Mouse (Mus musculus) kidney, adult 2 months (tissue): ENCODE data around the gene Adgrf5. TPM values are rescaled to one million over a fixed set of nuclear protein-coding genes. Genes with fewer than 3 reads are reported as not detected.
A peak's percentile ranks its signal among the peaks of the same experiment; 100 is the strongest.
"Not testable (repeated sequence)": the region's sequence is repeated elsewhere in the genome, so short reads cannot be mapped to it uniquely, and the experiment has no call there.

Experiments used
- DNase-seq: peaks from one replicate; pipeline ENCODE4 v3.0.0; 2021
- H3K27ac ChIP-seq: fragments of 200-500 bp; 2 replicates; pipeline ENCODE4 v1.5.1; 2012; ENCODE audit warnings: low read depth, low read length, control low read depth, inconsistent platforms; ENCODE audit not compliant: insufficient read depth
- H3K27me3 ChIP-seq: fragments of 200-500 bp; replicated peaks from 2 replicates; pipeline ENCODE4 v1.6.1; 2012; ENCODE audit warnings: mild to moderate bottlenecking, moderate library complexity, low read length, inconsistent platforms; ENCODE audit not compliant: control insufficient read depth, insufficient read depth
- H3K36me3 ChIP-seq: fragments of 200-500 bp; 2 replicates; pipeline ENCODE4 v1.6.1; 2012; ENCODE audit warnings: mild to moderate bottlenecking, moderate library complexity, low read length, inconsistent platforms; ENCODE audit not compliant: control insufficient read depth, insufficient read depth
- H3K4me1 ChIP-seq: fragments of 200-500 bp; 2 replicates; pipeline ENCODE4 v1.6.1; 2011; ENCODE audit warnings: low read length; ENCODE audit not compliant: control insufficient read depth, insufficient read depth
- H3K4me3 ChIP-seq: fragments of 200-500 bp; 2 replicates; pipeline ENCODE4 v1.5.1; 2011; ENCODE audit warnings: mild to moderate bottlenecking, low read depth, low read length, control low read depth; ENCODE audit not compliant: insufficient read depth
- CTCF ChIP-seq: fragments of 200-500 bp; conservative IDR thresholded peaks from 2 replicates; pipeline ENCODE4 v1.5.1; 2011; ENCODE audit warnings: low read depth, mild to moderate bottlenecking, control low read depth, low read length, moderate library complexity, mixed read lengths; ENCODE audit not compliant: insufficient read depth, insufficient read length
- POLR2A ChIP-seq: fragments of 200-500 bp; IDR thresholded peaks from one replicate; pipeline ENCODE4 v1.6.1; 2011; ENCODE audit warnings: low read depth, low read length, control low read depth
- WGBS: fragments of 180-500 bp; shearing (Covaris S2); methylation state at CpG from one replicate; pipeline ENCODE4 v1.1.7; 2018; 5-methylcytosine and 5-hydroxymethylcytosine counted together
- polyA plus RNA-seq: library from polyadenylated mRNA; depleted of rRNA; stranded (reverse); fragments of >200 nt; gene quantifications from 2 replicates; pipeline ENCODE4 v1.2.3, GENCODE M21; 2012

Gene Adgrf5
- polyA plus RNA-seq, 1 experiment = 41.7 TPM

GRCm38 (mm10) chr17:43332686-43333085 is 27.6 kb upstream of the Adgrf5 start:
- no peak overlapping the region for H3K4me3 ChIP-seq
- no peaks in the 10 kb centered on the region for H3K4me1 ChIP-seq
- H3K27ac ChIP-seq = no peak overlapping the region

GRCm38 (mm10) chr17:43334074-43334473 is 26.2 kb upstream of the Adgrf5 start:
- H3K27me3 ChIP-seq = no peaks in the 10 kb centered on the region
- no peak for TF ChIP-seq CTCF
- no peak for TF ChIP-seq POLR2A
- no peak overlapping the region for H3K27ac ChIP-seq
- H3K36me3 ChIP-seq = no peaks in the 10 kb centered on the region
- 66% methylated on average over 9 of the region's 9 CpGs for WGBS
- no peak for DNase-seq
- no peaks in the 10 kb centered on the region for H3K4me1 ChIP-seq
- H3K4me3 ChIP-seq = no peak overlapping the region

More at GRCm38 (mm10) chr17:43332686-43333085, 27.6 kb upstream of the Adgrf5 start:
- no peak for DNase-seq
- TF ChIP-seq POLR2A (no peak), CTCF (no peak)
- H3K27me3 ChIP-seq = no peaks in the 10 kb centered on the region
- 66% methylated on average over 5 of the region's 5 CpGs for WGBS
- H3K36me3 ChIP-seq = no peaks in the 10 kb centered on the region

- no peaks in the 10 kb centered on the region for H3K27me3 ChIP-seq
- TF ChIP-seq POLR2A (no peak), CTCF (no peak)
- no peaks in the 10 kb centered on the region for H3K4me1 ChIP-seq
- 62% methylated on average over 2 of the region's 2 CpGs for WGBS
- H3K27ac ChIP-seq = 0 out of 2 replicates have a peak overlapping the region, but pooled peaks have one; percentile 38
- H3K36me3 ChIP-seq = no peaks in the 10 kb centered on the region
- no peak overlapping the region for H3K4me3 ChIP-seq
- peak; percentile 39 for DNase-seq
Measured at GRCm38 (mm10) chr17:43337643-43338042, 22.6 kb upstream of the Adgrf5 start.

- H3K27ac ChIP-seq = no peak overlapping the region
- WGBS = 82% methylated on average over 3 of the region's 3 CpGs
- no peaks in the 10 kb centered on the region for H3K27me3 ChIP-seq
Measured at GRCm38 (mm10) chr17:43338279-43338678, 22.0 kb upstream of the Adgrf5 start.

GRCm38 (mm10) chr17:43346499-43346898 is 13.8 kb upstream of the Adgrf5 start:
- not testable (repeated sequence) for DNase-seq, H3K27ac ChIP-seq
- 93% methylated on average over 2 of the region's 2 CpGs for WGBS

More at GRCm38 (mm10) chr17:43338279-43338678, 22.0 kb upstream of the Adgrf5 start:
- TF ChIP-seq POLR2A = no peak
- no peak for TF ChIP-seq CTCF
- H3K4me3 ChIP-seq = no peak overlapping the region
- DNase-seq = peak; percentile 36
- no peaks in the 10 kb centered on the region for H3K36me3 ChIP-seq
- no peaks in the 10 kb centered on the region for H3K4me1 ChIP-seq

GRCm38 (mm10) chr17:43357902-43358539 is 2.2 kb upstream of the Adgrf5 start:
- no peak for TF ChIP-seq POLR2A
- TF ChIP-seq CTCF = no peak
- DNase-seq = no peak
- H3K27me3 ChIP-seq = no peaks in the 10 kb centered on the region
- H3K36me3 ChIP-seq = no peaks in the 10 kb centered on the region; the same call in 1 of the 2 replicates
- no peak overlapping the region for H3K27ac ChIP-seq
- WGBS = 42% methylated on average over 9 of the region's 9 CpGs
- H3K4me3 ChIP-seq = no peak overlapping the region
- H3K4me1 ChIP-seq = peaks cover 7% of the 10 kb centered on the region; the same call in 1 of the 2 replicates

More at GRCm38 (mm10) chr17:43346499-43346898, 13.8 kb upstream of the Adgrf5 start:
- not testable (repeated sequence) for H3K36me3 ChIP-seq, H3K4me3 ChIP-seq, H3K4me1 ChIP-seq, H3K27me3 ChIP-seq

GRCm38 (mm10) chr17:43361021-43361420 is 770 bp downstream of the Adgrf5 start:
- Histone ChIP-seq H3K27me3 (no peaks in the 10 kb centered on the region), H3K4me3 (peak overlapping the region; percentile 60), H3K36me3 (no peaks in the 10 kb centered on the region), H3K27ac (peak overlapping the region; percentile 85), H3K4me1 (peaks cover 7% of the 10 kb centered on the region; the same call in 1 of the 2 replicates)
- WGBS = 66% methylated on average over 11 of the region's 11 CpGs
- no peak for TF ChIP-seq CTCF
- no peak for TF ChIP-seq POLR2A
- no peak for DNase-seq
